Mouse (Mus musculus) heart, postnatal 36 days (tissue): Measurements from ENCODE around the gene Olfr1411. TPM values are rescaled to one million over a fixed set of nuclear protein-coding genes. Genes with fewer than 3 reads are reported as not detected.
A peak's percentile ranks its signal among the peaks of the same experiment; 100 is the strongest.

Source experiments
- DNase-seq, 2 experiments: peaks; one replicate each; pipeline ENCODE4 v3.0.0; 2021 to 2022
- intact Hi-C: fragments of 180-260 bp; cut with DNase I; formaldehyde crosslinking; loops from one replicate; pipeline ENCODE4 v1.15.1; 2025
- total RNA-seq, 2 experiments: library from RNA; stranded (reverse); gene quantifications; 2 replicates each; pipeline ENCODE4 v1.2.3; 2021

Gene Olfr1411
- total RNA-seq: not detected

GRCm38 (mm10) chr1:92594111-92594510 is at the start of gene Olfr1411:
Olfr1411 (plus strand) TSS chr1:92594411.
- intact Hi-C loops: no loop called here
- no peak for DNase-seq

GRCm38 (mm10) chr1:92545929-92546328 is 48.3 kb upstream of the Olfr1411 start:
- DNase-seq: no peak
- intact Hi-C loops: no loop called here

- no peak for DNase-seq
- intact Hi-C loops: no loop called here
Observed at GRCm38 (mm10) chr1:92571022-92571421, 23.2 kb upstream of the Olfr1411 start, which contains the start of gene Olfr1413. Olfr1413 (plus strand) TSS chr1:92571322.

- intact Hi-C loops: no loop called here
- no peak for DNase-seq
Observed at GRCm38 (mm10) chr1:92585479-92585878, 8.7 kb upstream of the Olfr1411 start, which contains the start of gene Olfr1412. Olfr1412 (plus strand) TSS chr1:92585779.

- intact Hi-C loops: no loop called here
- DNase-seq: no peak
Observed at GRCm38 (mm10) chr1:92596019-92596418, 1.8 kb downstream of the Olfr1411 start.

- DNase-seq: no peak
- intact Hi-C loops: no loop called here
Observed at GRCm38 (mm10) chr1:92605482-92605881, 11.3 kb downstream of the Olfr1411 start, which contains the start of gene Olfr1410. Olfr1410 (plus strand) TSS chr1:92605782.

GRCm38 (mm10) chr1:92607711-92608110 is 13.5 kb downstream of the Olfr1411 start:
- intact Hi-C loops: no loop called here

GRCm38 (mm10) chr1:92611008-92611407 is 16.8 kb downstream of the Olfr1411 start:
- intact Hi-C loops: loop anchor here (1.0 to 5.0 kb wide), 4 partner anchors 90 to 1089 kb away; no protein-coding TSS in a partner anchor
- peak; percentile 47 for DNase-seq

More at GRCm38 (mm10) chr1:92607711-92608110, 13.5 kb downstream of the Olfr1411 start:
- no peak for DNase-seq

GRCm38 (mm10) chr1:92613175-92613574 is 19.0 kb downstream of the Olfr1411 start:
- DNase-seq: no peak
- intact Hi-C loops: loop anchor here (5.0 kb wide), 1 partner anchor 1091 kb away; no protein-coding TSS in a partner anchor

- no peak for DNase-seq
- intact Hi-C loops: loop anchor here (2.0 to 5.0 kb wide), 2 partner anchors 32 to 1092 kb away; no protein-coding TSS in a partner anchor
Observed at GRCm38 (mm10) chr1:92614516-92614915, 20.3 kb downstream of the Olfr1411 start.

GRCm38 (mm10) chr1:92616046-92616445 is 21.8 kb downstream of the Olfr1411 start:
- intact Hi-C loops: no loop called here
- no peak for DNase-seq

- intact Hi-C loops: no loop called here
- DNase-seq: no peak
Observed at GRCm38 (mm10) chr1:92617488-92617887, 23.3 kb downstream of the Olfr1411 start, which contains the start of gene Olfr12. Olfr12 (plus strand) TSS chr1:92617788.

GRCm38 (mm10) chr1:92618360-92618759 is 24.1 kb downstream of the Olfr1411 start:
- no peak for DNase-seq
- intact Hi-C loops: no loop called here

- intact Hi-C loops: no loop called here
- DNase-seq: no peak
Observed at GRCm38 (mm10) chr1:92628227-92628626, 34.0 kb downstream of the Olfr1411 start.

- intact Hi-C loops: no loop called here
- DNase-seq: no peak
Observed at GRCm38 (mm10) chr1:92632196-92632595, 38.0 kb downstream of the Olfr1411 start.

GRCm38 (mm10) chr1:92632948-92633347 is 38.7 kb downstream of the Olfr1411 start:
- intact Hi-C loops: no loop called here
- no peak for DNase-seq

GRCm38 (mm10) chr1:92633726-92634125 is 39.5 kb downstream of the Olfr1411 start:
- no peak for DNase-seq
- intact Hi-C loops: no loop called here

- DNase-seq: no peak
- intact Hi-C loops: no loop called here
Observed at GRCm38 (mm10) chr1:92634569-92634968, 40.4 kb downstream of the Olfr1411 start.

GRCm38 (mm10) chr1:92634976-92635599 is 40.9 kb downstream of the Olfr1411 start:
- intact Hi-C loops: no loop called here
- DNase-seq: no peak

GRCm38 (mm10) chr1:92636015-92636414 is 41.8 kb downstream of the Olfr1411 start:
- intact Hi-C loops: no loop called here
- DNase-seq: no peak

GRCm38 (mm10) chr1:92636676-92637075 is 42.5 kb downstream of the Olfr1411 start:
- intact Hi-C loops: no loop called here
- no peak for DNase-seq

GRCm38 (mm10) chr1:92637501-92638172 is 43.4 kb downstream of the Olfr1411 start:
- intact Hi-C loops: no loop called here
- no peak for DNase-seq
